Mouse (Mus musculus): ENCODE measurements at regions not wholly inside any gene's neighbourhood (a gene's known extent, or its start where the extent isn't known, plus 50 kb on each side); places are given as distances from the start of the nearest gene placed in this dataset.

DNA sequence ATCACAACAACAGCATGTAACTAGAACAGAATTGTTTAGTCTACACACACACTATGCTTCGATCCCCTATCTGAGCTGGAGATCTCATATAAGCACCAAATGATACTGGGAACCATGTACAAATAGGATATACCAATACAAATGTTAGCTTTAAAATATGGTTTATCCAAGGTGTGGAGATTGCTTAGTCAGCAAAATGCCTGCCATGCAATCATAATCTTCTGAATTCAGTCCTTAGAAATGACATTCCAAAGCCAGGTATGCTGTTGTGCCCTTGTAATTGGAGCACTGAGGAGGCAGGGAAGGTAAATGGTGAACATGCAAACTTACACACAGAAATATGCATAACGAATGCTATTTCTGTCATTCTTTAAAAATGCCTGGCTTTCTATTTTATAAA lies 54.0 kb upstream of the Thsd7b start:
- Histone ChIP-seq H3K4me3 (ENCODE audit: low read length) (no peak overlapping the region), H3K27me3 (ENCODE audit: control insufficient read depth, insufficient read depth, low read length) (no peaks in the 10 kb centered on the region), H3K9me3 (replicated peaks; ENCODE audit: control insufficient read depth, low read length) (no peaks in the 10 kb centered on the region), H3K27ac (ENCODE audit: low read length) (no peak overlapping the region), H3K4me2 (ENCODE audit: low read depth, low read length) (no peak overlapping the region), H3K9ac (ENCODE audit: low read length) (no peak overlapping the region), H3K36me3 (ENCODE audit: control insufficient read depth, insufficient read depth) (no peaks in the 10 kb centered on the region), H3K4me1 (ENCODE audit: control insufficient read depth, insufficient read depth, low read length) (no peaks in the 10 kb centered on the region)
- WGBS = 72% methylated on average over 2 of the region's 2 CpGs
- ATAC-seq (replicated peaks; ENCODE audit: extremely low read depth, insufficient read depth, low FRiP score) = no peak

GRCm38 (mm10) chr1:129208806-129209205 lies 64.3 kb upstream of the Thsd7b start:
- Histone ChIP-seq H3K36me3 (ENCODE audit: control insufficient read depth, insufficient read depth) (no peaks in the 10 kb centered on the region), H3K4me2 (ENCODE audit: low read depth, low read length) (no peak overlapping the region), H3K9me3 (replicated peaks; ENCODE audit: control insufficient read depth, low read length) (no peaks in the 10 kb centered on the region), H3K4me3 (ENCODE audit: low read length) (no peak overlapping the region), H3K4me1 (ENCODE audit: control insufficient read depth, insufficient read depth, low read length) (no peaks in the 10 kb centered on the region), H3K9ac (ENCODE audit: low read length) (no peak overlapping the region), H3K27ac (ENCODE audit: low read length) (no peak overlapping the region), H3K27me3 (ENCODE audit: control insufficient read depth, insufficient read depth, low read length) (no peaks in the 10 kb centered on the region)
- 85% methylated on average over 1 of the region's 1 CpGs for WGBS
- no peak for ATAC-seq (replicated peaks; ENCODE audit: extremely low read depth, insufficient read depth, low FRiP score)

DNA sequence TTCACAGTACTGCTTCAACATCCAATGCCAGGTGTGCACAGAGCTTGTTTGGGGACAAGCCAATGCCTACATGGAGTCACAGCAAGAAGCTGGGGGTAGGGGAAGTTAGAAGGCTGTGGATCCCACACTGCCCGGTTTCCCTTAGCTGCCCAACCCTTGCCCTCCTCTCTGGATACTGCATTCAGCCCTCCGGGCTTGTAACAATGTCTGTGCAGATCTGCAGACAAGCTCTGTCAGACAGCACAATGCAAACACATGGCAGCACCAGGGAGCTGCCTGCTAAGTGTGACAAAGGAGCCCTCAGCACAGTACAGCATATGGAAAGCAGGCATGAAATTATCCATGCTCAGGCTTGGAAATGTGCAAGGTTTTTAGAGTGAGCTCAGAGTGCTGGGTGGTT lies 64.7 kb upstream of the Thsd7b start:
- no peak overlapping the region for H3K27ac ChIP-seq (ENCODE audit: low read length)
- H3K27me3 ChIP-seq (ENCODE audit: control insufficient read depth, insufficient read depth, low read length) = no peaks in the 10 kb centered on the region
- no peaks in the 10 kb centered on the region for H3K36me3 ChIP-seq (ENCODE audit: control insufficient read depth, insufficient read depth)
- no peak overlapping the region for H3K4me2 ChIP-seq (ENCODE audit: low read depth, low read length)
- H3K9ac ChIP-seq (ENCODE audit: low read length) = no peak overlapping the region
- 64% methylated on average over 2 of the region's 2 CpGs for WGBS
- H3K9me3 ChIP-seq (replicated peaks; ENCODE audit: control insufficient read depth, low read length) = no peaks in the 10 kb centered on the region
- no peaks in the 10 kb centered on the region for H3K4me1 ChIP-seq (ENCODE audit: control insufficient read depth, insufficient read depth, low read length)
- H3K4me3 ChIP-seq (ENCODE audit: low read length) = no peak overlapping the region
- ATAC-seq (replicated peaks; ENCODE audit: extremely low read depth, insufficient read depth, low FRiP score) = no peak

- Histone ChIP-seq H3K4me2 (ENCODE audit: low read depth, low read length) (no peak overlapping the region), H3K4me1 (ENCODE audit: control insufficient read depth, insufficient read depth, low read length) (no peaks in the 10 kb centered on the region), H3K27ac (ENCODE audit: low read length) (no peak overlapping the region), H3K36me3 (ENCODE audit: control insufficient read depth, insufficient read depth) (no peaks in the 10 kb centered on the region), H3K9me3 (replicated peaks; ENCODE audit: control insufficient read depth, low read length) (no peaks in the 10 kb centered on the region), H3K4me3 (ENCODE audit: low read length) (no peak overlapping the region), H3K27me3 (ENCODE audit: control insufficient read depth, insufficient read depth, low read length) (no peaks in the 10 kb centered on the region), H3K9ac (ENCODE audit: low read length) (no peak overlapping the region)
- 83% methylated on average over 5 of the region's 5 CpGs for WGBS
- ATAC-seq (replicated peaks; ENCODE audit: extremely low read depth, insufficient read depth, low FRiP score) = no peak
These were observed 65.4 kb upstream of the Thsd7b start for GRCm38 (mm10) chr1:129207674-129208073.

DNA sequence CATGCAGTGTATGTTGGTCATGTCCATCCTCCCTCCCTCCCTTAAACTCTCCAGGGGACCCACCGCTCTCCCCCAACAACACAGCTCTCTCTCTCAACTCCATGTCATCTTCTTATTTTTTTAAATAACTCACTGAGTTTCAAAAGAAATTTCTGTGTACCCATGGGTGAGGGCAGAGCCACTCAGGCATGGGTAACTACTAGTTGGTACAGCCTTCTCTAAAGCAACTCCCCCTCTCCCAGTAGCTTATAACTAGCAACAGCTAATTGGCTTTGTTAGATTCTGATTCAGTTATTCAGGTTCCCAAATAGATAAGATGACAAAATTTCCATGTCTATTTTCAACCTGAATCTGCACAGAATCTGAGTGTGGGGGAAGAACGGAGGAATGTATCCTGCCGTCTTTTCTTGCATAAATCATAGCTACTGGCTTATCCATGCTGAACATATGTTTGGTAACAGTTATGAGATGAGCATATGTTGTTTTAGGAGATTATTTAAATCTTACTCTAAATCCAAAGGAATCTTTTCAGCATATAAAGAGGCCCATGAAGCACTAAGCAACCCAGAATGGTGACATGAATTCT lies 92.8 kb upstream of the Thsd7b start:
- H3K36me3 ChIP-seq (ENCODE audit: control insufficient read depth, insufficient read depth) = no peaks in the 10 kb centered on the region
- no peaks in the 10 kb centered on the region for H3K4me1 ChIP-seq (ENCODE audit: control insufficient read depth, insufficient read depth, low read length)
- H3K9ac ChIP-seq (ENCODE audit: low read length) = no peak overlapping the region
- no peaks in the 10 kb centered on the region for H3K27me3 ChIP-seq (ENCODE audit: control insufficient read depth, insufficient read depth, low read length)
- no peaks in the 10 kb centered on the region for H3K9me3 ChIP-seq (replicated peaks; ENCODE audit: control insufficient read depth, low read length)
- no peak overlapping the region for H3K4me2 ChIP-seq (ENCODE audit: low read depth, low read length)
- no peak overlapping the region for H3K27ac ChIP-seq (ENCODE audit: low read length)
- no peak for ATAC-seq (replicated peaks; ENCODE audit: extremely low read depth, insufficient read depth, low FRiP score)
- WGBS = 85% methylated on average over 3 of the region's 3 CpGs
- no peak overlapping the region for H3K4me3 ChIP-seq (ENCODE audit: low read length)

GRCm38 (mm10) chr1:129169936-129170335 lies 103.2 kb upstream of the Thsd7b start:
- Histone ChIP-seq H3K9me3 (replicated peaks; ENCODE audit: control insufficient read depth, low read length) (no peaks in the 10 kb centered on the region), H3K27me3 (ENCODE audit: control insufficient read depth, insufficient read depth, low read length) (no peaks in the 10 kb centered on the region), H3K4me2 (ENCODE audit: low read depth, low read length) (no peak overlapping the region), H3K36me3 (ENCODE audit: control insufficient read depth, insufficient read depth) (no peaks in the 10 kb centered on the region), H3K27ac (ENCODE audit: low read length) (no peak overlapping the region), H3K4me1 (ENCODE audit: control insufficient read depth, insufficient read depth, low read length) (no peaks in the 10 kb centered on the region), H3K9ac (ENCODE audit: low read length) (no peak overlapping the region), H3K4me3 (ENCODE audit: low read length) (no peak overlapping the region)
- no peak for ATAC-seq (replicated peaks; ENCODE audit: extremely low read depth, insufficient read depth, low FRiP score)
- 75% methylated on average over 8 of the region's 8 CpGs for WGBS

DNA sequence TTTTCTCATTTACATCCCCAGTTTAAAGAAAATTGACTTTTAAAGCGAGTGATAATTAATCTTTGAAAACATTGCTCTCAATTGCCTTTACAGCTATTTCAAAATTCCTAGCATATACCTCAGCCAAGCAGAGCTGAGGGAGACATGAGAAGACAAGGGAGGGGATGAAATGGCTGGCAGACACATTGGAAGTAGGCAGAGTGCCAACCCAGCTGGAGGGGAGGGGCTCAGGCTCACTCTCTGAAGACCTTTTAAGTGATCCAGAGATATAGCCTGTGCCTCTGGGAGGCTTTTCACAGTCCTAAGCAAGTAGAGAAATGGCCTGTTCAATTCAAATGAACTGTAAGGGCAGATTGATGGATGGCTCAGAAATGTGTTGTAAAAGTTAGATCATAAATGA lies 122.5 kb upstream of the Thsd7b start:
- H3K36me3 ChIP-seq (ENCODE audit: control insufficient read depth, insufficient read depth) = no peaks in the 10 kb centered on the region
- no peak overlapping the region for H3K9ac ChIP-seq (ENCODE audit: low read length)
- no peak overlapping the region for H3K27ac ChIP-seq (ENCODE audit: low read length)
- H3K27me3 ChIP-seq (ENCODE audit: control insufficient read depth, insufficient read depth, low read length) = no peaks in the 10 kb centered on the region
- ATAC-seq (replicated peaks; ENCODE audit: extremely low read depth, insufficient read depth, low FRiP score) = no peak; the same call in 1 of the 2 replicates
- WGBS = 49% methylated on average over 1 of the region's 1 CpGs
- no peaks in the 10 kb centered on the region for H3K4me1 ChIP-seq (ENCODE audit: control insufficient read depth, insufficient read depth, low read length)
- H3K4me2 ChIP-seq (ENCODE audit: low read depth, low read length) = no peak overlapping the region
- no peaks in the 10 kb centered on the region for H3K9me3 ChIP-seq (replicated peaks; ENCODE audit: control insufficient read depth, low read length)
- no peak overlapping the region for H3K4me3 ChIP-seq (ENCODE audit: low read length)

DNA sequence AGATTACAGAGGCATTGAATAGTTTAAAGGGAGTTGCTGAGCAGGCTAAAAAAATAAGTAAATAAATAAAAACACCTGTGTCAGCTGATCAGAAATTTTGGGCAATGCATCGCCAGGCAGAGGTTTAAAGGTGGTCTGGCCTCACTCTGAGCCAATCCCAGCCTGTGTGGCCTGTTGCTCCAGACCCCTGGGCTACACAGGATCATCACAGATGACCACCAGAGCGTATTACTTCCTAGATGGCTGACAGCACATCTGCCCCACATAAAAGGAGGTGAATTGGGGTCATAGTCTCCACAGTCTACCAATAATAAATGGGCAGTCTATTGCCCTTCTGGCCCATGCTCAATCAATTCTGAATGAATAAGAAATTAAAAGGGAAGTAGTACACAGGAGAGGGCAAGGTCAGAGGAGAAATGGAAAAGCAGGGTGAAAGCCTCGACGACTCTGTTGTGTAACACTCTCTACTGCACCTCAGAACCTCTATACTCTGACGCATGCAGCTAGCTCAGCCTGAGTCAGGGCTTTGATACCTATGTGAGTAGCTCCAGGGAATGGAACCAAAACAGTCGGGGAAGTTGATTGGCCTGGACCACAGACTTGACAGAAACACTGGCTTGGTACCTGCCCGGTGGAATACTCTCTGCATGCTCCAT lies 124.2 kb upstream of the Thsd7b start:
- WGBS = 83% methylated on average over 7 of the region's 7 CpGs
- Histone ChIP-seq H3K36me3 (ENCODE audit: control insufficient read depth, insufficient read depth) (no peaks in the 10 kb centered on the region), H3K9ac (ENCODE audit: low read length) (no peak overlapping the region), H3K4me3 (ENCODE audit: low read length) (no peak overlapping the region), H3K27me3 (ENCODE audit: control insufficient read depth, insufficient read depth, low read length) (no peaks in the 10 kb centered on the region), H3K4me2 (ENCODE audit: low read depth, low read length) (no peak overlapping the region), H3K27ac (ENCODE audit: low read length) (no peak overlapping the region), H3K9me3 (replicated peaks; ENCODE audit: control insufficient read depth, low read length) (no peaks in the 10 kb centered on the region), H3K4me1 (ENCODE audit: control insufficient read depth, insufficient read depth, low read length) (no peaks in the 10 kb centered on the region)
- no peak for ATAC-seq (replicated peaks; ENCODE audit: extremely low read depth, insufficient read depth, low FRiP score)

DNA sequence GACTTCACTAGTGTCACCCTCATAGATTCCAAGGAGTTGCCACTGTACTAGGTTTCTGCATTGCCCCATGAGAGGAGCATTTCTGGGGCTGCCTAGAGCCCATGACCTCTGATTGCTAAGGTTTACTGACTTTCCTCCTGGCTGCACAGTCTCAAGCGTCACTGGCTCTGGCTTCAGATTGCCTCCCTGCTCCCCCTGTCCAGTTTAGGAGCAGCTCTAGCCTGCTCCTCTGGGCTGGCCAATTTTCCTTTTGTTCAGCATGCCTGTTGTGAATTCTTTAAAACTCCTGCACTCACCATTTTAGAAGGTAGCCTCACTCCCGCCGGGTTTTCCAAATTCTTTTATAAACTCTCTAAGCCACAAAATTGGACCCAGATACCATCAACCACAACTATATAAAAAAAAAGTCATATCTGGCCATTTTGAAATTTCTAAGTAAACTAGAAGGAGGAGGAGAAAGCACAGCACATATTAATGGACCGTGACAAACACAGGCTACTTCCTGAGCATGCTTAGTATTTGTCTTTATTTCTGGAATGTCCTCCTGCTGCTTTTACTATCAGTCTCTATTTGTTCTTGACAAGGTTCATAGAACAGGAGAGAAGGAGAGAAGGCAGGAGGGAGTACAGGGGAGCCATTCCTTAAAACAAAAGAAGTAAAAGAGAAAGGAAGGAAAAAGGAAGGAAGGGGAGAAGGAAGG lies 126.6 kb upstream of the Thsd7b start:
- H3K4me1 ChIP-seq (ENCODE audit: control insufficient read depth, insufficient read depth, low read length) = no peaks in the 10 kb centered on the region
- WGBS = 78% methylated on average over 4 of the region's 4 CpGs
- no peaks in the 10 kb centered on the region for H3K27me3 ChIP-seq (ENCODE audit: control insufficient read depth, insufficient read depth, low read length)
- no peaks in the 10 kb centered on the region for H3K9me3 ChIP-seq (replicated peaks; ENCODE audit: control insufficient read depth, low read length)
- no peak overlapping the region for H3K9ac ChIP-seq (ENCODE audit: low read length)
- H3K27ac ChIP-seq (ENCODE audit: low read length) = no peak overlapping the region
- no peak for ATAC-seq (replicated peaks; ENCODE audit: extremely low read depth, insufficient read depth, low FRiP score)
- no peaks in the 10 kb centered on the region for H3K36me3 ChIP-seq (ENCODE audit: control insufficient read depth, insufficient read depth)
- H3K4me2 ChIP-seq (ENCODE audit: low read depth, low read length) = no peak overlapping the region
- H3K4me3 ChIP-seq (ENCODE audit: low read length) = no peak overlapping the region
